Mouse (Mus musculus): ENCODE results near the gene Gm44503. TPM values are rescaled to one million over a fixed set of nuclear protein-coding genes. Genes with fewer than 3 reads are reported as not detected.

Gene Gm44503
- polyA plus RNA-seq, 1 experiment from 2014 or later: not detected

- ATAC-seq (ENCODE audit: low FRiP score): no peak
- Histone ChIP-seq H3K4me1 (no peaks in the 10 kb centered on the region), H3K4me2 (replicated peaks) (no peak overlapping the region), H3K36me3 (peaks cover 37% of the 10 kb centered on the region), H3K27ac (no peak overlapping the region), H3K27me3 (no peaks in the 10 kb centered on the region), H3K4me3 (no peak overlapping the region), H3K9me3 (replicated peaks) (no peaks in the 10 kb centered on the region), H3K9ac (no peak overlapping the region)
- 86% methylated on average over 6 of the region's 6 CpGs for WGBS
These were observed 46.5 kb downstream of the Gm44503 start for GRCm38 (mm10) chr9:73005106-73005505.

GRCm38 (mm10) chr9:73006175-73006574 is 47.5 kb downstream of the Gm44503 start:
- no peak overlapping the region for H3K27ac ChIP-seq
- no peaks in the 10 kb centered on the region for H3K4me1 ChIP-seq
- 100% methylated on average over 3 of the region's 3 CpGs for WGBS
- H3K27me3 ChIP-seq: no peaks in the 10 kb centered on the region
- H3K4me2 ChIP-seq (replicated peaks): no peak overlapping the region
- no peaks in the 10 kb centered on the region for H3K9me3 ChIP-seq (replicated peaks)
- peaks cover 42% of the 10 kb centered on the region for H3K36me3 ChIP-seq
- H3K9ac ChIP-seq: no peak overlapping the region
- no peak overlapping the region for H3K4me3 ChIP-seq
- no peak for ATAC-seq (ENCODE audit: low FRiP score)

- no peak for ATAC-seq (ENCODE audit: low FRiP score)
- H3K9ac ChIP-seq: no peak overlapping the region
- peaks cover 52% of the 10 kb centered on the region for H3K36me3 ChIP-seq
- no peak overlapping the region for H3K4me3 ChIP-seq
- no peak overlapping the region for H3K27ac ChIP-seq
- 74% methylated on average over 3 of the region's 3 CpGs for WGBS
- H3K4me1 ChIP-seq: no peaks in the 10 kb centered on the region
- H3K4me2 ChIP-seq (replicated peaks): no peak overlapping the region
- no peaks in the 10 kb centered on the region for H3K9me3 ChIP-seq (replicated peaks)
- H3K27me3 ChIP-seq: no peaks in the 10 kb centered on the region
These were observed 49.7 kb downstream of the Gm44503 start for GRCm38 (mm10) chr9:73008384-73008783.

- Histone ChIP-seq H3K27me3 (no peaks in the 10 kb centered on the region), H3K9ac (no peak overlapping the region), H3K27ac (no peak overlapping the region), H3K4me1 (no peaks in the 10 kb centered on the region), H3K4me3 (no peak overlapping the region), H3K4me2 (replicated peaks) (no peak overlapping the region), H3K9me3 (replicated peaks) (no peaks in the 10 kb centered on the region), H3K36me3 (peaks cover 72% of the 10 kb centered on the region)
- ATAC-seq (ENCODE audit: low FRiP score): no peak
- 89% methylated on average over 4 of the region's 4 CpGs for WGBS
These were observed 54.0 kb downstream of the Gm44503 start for GRCm38 (mm10) chr9:73012629-73013028.

GRCm38 (mm10) chr9:73014724-73015123 is 56.1 kb downstream of the Gm44503 start:
- peaks cover 83% of the 10 kb centered on the region for H3K36me3 ChIP-seq
- H3K27me3 ChIP-seq: no peaks in the 10 kb centered on the region
- H3K4me2 ChIP-seq (replicated peaks): no peak overlapping the region
- H3K9me3 ChIP-seq (replicated peaks): no peaks in the 10 kb centered on the region
- no peak overlapping the region for H3K27ac ChIP-seq
- no peak for ATAC-seq (ENCODE audit: low FRiP score)
- WGBS: 92% methylated on average over 13 of the region's 13 CpGs
- H3K4me3 ChIP-seq: no peak overlapping the region
- no peak overlapping the region for H3K9ac ChIP-seq
- H3K4me1 ChIP-seq: no peaks in the 10 kb centered on the region

- Histone ChIP-seq H3K4me2 (replicated peaks) (no peak overlapping the region), H3K4me3 (no peak overlapping the region), H3K9me3 (replicated peaks) (no peaks in the 10 kb centered on the region), H3K27me3 (no peaks in the 10 kb centered on the region), H3K9ac (no peak overlapping the region), H3K36me3 (peaks cover 64% of the 10 kb centered on the region), H3K4me1 (no peaks in the 10 kb centered on the region), H3K27ac (no peak overlapping the region)
- WGBS: 93% methylated on average over 10 of the region's 10 CpGs
- ATAC-seq (ENCODE audit: low FRiP score): no peak
These were observed 61.2 kb downstream of the Gm44503 start for GRCm38 (mm10) chr9:73019841-73020240.

- no peaks in the 10 kb centered on the region for H3K27me3 ChIP-seq
- H3K4me2 ChIP-seq (replicated peaks): no peak overlapping the region
- no peak for ATAC-seq (ENCODE audit: low FRiP score)
- H3K27ac ChIP-seq: no peak overlapping the region
- no peaks in the 10 kb centered on the region for H3K4me1 ChIP-seq
- H3K9ac ChIP-seq: no peak overlapping the region
- no peaks in the 10 kb centered on the region for H3K9me3 ChIP-seq (replicated peaks)
- WGBS: 92% methylated on average over 5 of the region's 5 CpGs
- no peak overlapping the region for H3K4me3 ChIP-seq
- H3K36me3 ChIP-seq: peaks cover 58% of the 10 kb centered on the region
These were observed 62.0 kb downstream of the Gm44503 start for GRCm38 (mm10) chr9:73020566-73021097.

GRCm38 (mm10) chr9:73025818-73026636 is 67.4 kb downstream of the Gm44503 start:
- no peak overlapping the region for H3K4me3 ChIP-seq
- H3K27ac ChIP-seq: no peak overlapping the region
- peak; percentile 77 for ATAC-seq (ENCODE audit: low FRiP score)
- no peaks in the 10 kb centered on the region for H3K9me3 ChIP-seq (replicated peaks)
- WGBS: 24% methylated on average over 16 of the region's 17 CpGs
- H3K4me1 ChIP-seq: 0 out of 2 replicates have a peak, but pooled peaks cover 5% of the 10 kb centered on the region
- H3K36me3 ChIP-seq: peaks cover 26% of the 10 kb centered on the region
- H3K27me3 ChIP-seq: no peaks in the 10 kb centered on the region
- H3K4me2 ChIP-seq (replicated peaks): peak overlapping the region; percentile 21
- no peak overlapping the region for H3K9ac ChIP-seq

GRCm38 (mm10) chr9:73030443-73030842 is 71.8 kb downstream of the Gm44503 start:
- whole genome bisulfite sequencing: 86% methylated on average over 1 of the region's 1 CpGs
- ATAC-seq (ENCODE audit: low FRiP score): no peak
- Histone ChIP-seq H3K27me3 (no peaks in the 10 kb centered on the region), H3K36me3 (peaks cover 33% of the 10 kb centered on the region), H3K27ac (no peak overlapping the region), H3K9me3 (replicated peaks) (no peaks in the 10 kb centered on the region), H3K4me2 (replicated peaks) (no peak overlapping the region), H3K4me3 (no peak overlapping the region), H3K9ac (no peak overlapping the region), H3K4me1 (0 out of 2 replicates have a peak, but pooled peaks cover 5% of the 10 kb centered on the region)

- Histone ChIP-seq H3K4me1 (0 out of 2 replicates have a peak, but pooled peaks cover 1% of the 10 kb centered on the region), H3K27ac (no peak overlapping the region), H3K27me3 (no peaks in the 10 kb centered on the region), H3K4me3 (no peak overlapping the region), H3K9ac (no peak overlapping the region), H3K4me2 (replicated peaks) (no peak overlapping the region), H3K9me3 (replicated peaks) (no peaks in the 10 kb centered on the region), H3K36me3 (peaks cover 33% of the 10 kb centered on the region)
- no peak for ATAC-seq (ENCODE audit: low FRiP score)
- WGBS: 77% methylated on average over 4 of the region's 4 CpGs
These were observed 72.8 kb downstream of the Gm44503 start for GRCm38 (mm10) chr9:73031421-73031820.

- WGBS: 95% methylated on average over 1 of the region's 1 CpGs
These were observed 74.8 kb downstream of the Gm44503 start for GRCm38 (mm10) chr9:73033406-73033805.

GRCm38 (mm10) chr9:73039222-73039945 is 80.7 kb downstream of the Gm44503 start:
- H3K27ac ChIP-seq: peak overlapping the region; percentile 79
- peaks cover 19% of the 10 kb centered on the region for H3K4me1 ChIP-seq
- H3K4me3 ChIP-seq: peak overlapping the region; percentile 78
- no peaks in the 10 kb centered on the region; the same call in none of the 2 replicates for H3K36me3 ChIP-seq
- peak; percentile 88 for ATAC-seq (ENCODE audit: low FRiP score)
- H3K9ac ChIP-seq: peak overlapping the region; percentile 82
- H3K9me3 ChIP-seq (replicated peaks): no peaks in the 10 kb centered on the region
- H3K27me3 ChIP-seq: no peaks in the 10 kb centered on the region; the same call in 1 of the 2 replicates
- 1% methylated on average over 49 of the region's 49 CpGs for WGBS
- peak overlapping the region; percentile 91 for H3K4me2 ChIP-seq (replicated peaks)

More at GRCm38 (mm10) chr9:73033406-73033805, 74.8 kb downstream of the Gm44503 start:
- Histone ChIP-seq H3K36me3 (peaks cover 33% of the 10 kb centered on the region), H3K4me1 (0 out of 2 replicates have a peak, but pooled peaks cover under 1% of the 10 kb centered on the region), H3K9me3 (replicated peaks) (no peaks in the 10 kb centered on the region), H3K4me2 (replicated peaks) (no peak overlapping the region), H3K27ac (no peak overlapping the region), H3K4me3 (no peak overlapping the region), H3K27me3 (no peaks in the 10 kb centered on the region), H3K9ac (no peak overlapping the region)
- no peak for ATAC-seq (ENCODE audit: low FRiP score)

Measured in hindbrain, embryonic 12.5 days (tissue).